Mouse (Mus musculus) limb, embryonic 12.5 days (tissue): ENCODE data around the gene Nepro. TPM values are rescaled to one million over a fixed set of nuclear protein-coding genes. Genes with fewer than 3 reads are reported as not detected.

ENCODE experiments used
- ATAC-seq: fragments of 200-750 bp; cut with Nextera tagmentation; 2 replicates; pipeline ENCODE4 v1.8.0; 2017; ENCODE audit warnings: low read depth, moderate TSS enrichment; ENCODE audit not compliant: insufficient number of reproducible peaks, insufficient read depth, low FRiP score, low TSS enrichment
- H3K27ac ChIP-seq: fragments of 300-500 bp; sonication (generic); 2 replicates; pipeline ENCODE4 v1.5.1; 2016; ENCODE audit warnings: mild to moderate bottlenecking, moderate library complexity
- H3K27me3 ChIP-seq: fragments of 300-500 bp; sonication (generic); 2 replicates; pipeline ENCODE4 v1.6.1; 2016; ENCODE audit warnings: mild to moderate bottlenecking, moderate library complexity
- H3K36me3 ChIP-seq: fragments of 300-500 bp; sonication (generic); 2 replicates; pipeline ENCODE4 v1.6.1; 2016; ENCODE audit warnings: mild to moderate bottlenecking, moderate library complexity
- H3K4me1 ChIP-seq: fragments of 300-500 bp; sonication (generic); replicated peaks from 2 replicates; pipeline ENCODE4 v1.6.1; 2016
- H3K4me2 ChIP-seq: fragments of 300-500 bp; sonication (generic); 2 replicates; pipeline ENCODE4 v1.6.1; 2016; ENCODE audit warnings: mild to moderate bottlenecking, moderate library complexity
- H3K4me3 ChIP-seq: fragments of 300-500 bp; sonication (generic); replicated peaks from 2 replicates; pipeline ENCODE4 v1.5.1; 2016; ENCODE audit warnings: mild to moderate bottlenecking
- H3K9ac ChIP-seq: fragments of 300-500 bp; sonication (generic); replicated peaks from 2 replicates; pipeline ENCODE4 v1.6.1; 2016; ENCODE audit warnings: mild to moderate bottlenecking, moderate library complexity
- H3K9me3 ChIP-seq: fragments of 300-500 bp; sonication (generic); 2 replicates; pipeline ENCODE4 v1.6.1; 2016; ENCODE audit warnings: mild to moderate bottlenecking, moderate library complexity
- WGBS: fragments of 180-500 bp; shearing (Covaris S2); methylation state at CpG from one replicate; pipeline ENCODE4 v1.1.7; 2016; 5-methylcytosine and 5-hydroxymethylcytosine counted together
- polyA plus RNA-seq: library from polyadenylated mRNA; unstranded; fragments of >200 nt; fragmentation: Nextera tagmentation; extraction: Ambion mirVana; gene quantifications from 2 replicates; pipeline ENCODE4 v1.2.1, GENCODE M21; 2016

Gene Nepro
- polyA plus RNA-seq, result 11.7 and 12.8 TPM in 2 replicates

GRCm38 (mm10) chr16:44724083-44724787 is at the start of gene Nepro:
Nepro (plus strand) TSS chr16:44724301.
- Histone ChIP-seq H3K36me3 (peaks cover 26% of the 10 kb centered on the region), H3K4me3 (peak within 1 kb of the TSS; percentile 83), H3K27ac (peak within 1 kb of the TSS; percentile 87), H3K4me1 (peaks cover 15% of the 10 kb centered on the region), H3K27me3 (no peaks in the 10 kb centered on the region), H3K9me3 (no peaks in the 10 kb centered on the region), H3K4me2 (peak within 1 kb of the TSS; percentile 68), H3K9ac (peak within 1 kb of the TSS; percentile 87)
- peak; percentile 98 for ATAC-seq
- WGBS, result under 1% methylated on average over 64 of the region's 64 CpGs

GRCm38 (mm10) chr16:44676357-44676756 is 47.7 kb upstream of the Nepro start:
- peak overlapping the region; percentile 51; the same call in 1 of the 2 replicates for H3K27ac ChIP-seq
- no peak for ATAC-seq

GRCm38 (mm10) chr16:44679082-44679481 is 45.0 kb upstream of the Nepro start:
- Histone ChIP-seq H3K4me2 (peak overlapping the region; percentile 15), H3K9me3 (peaks cover 12% of the 10 kb centered on the region), H3K27me3 (no peaks in the 10 kb centered on the region), H3K27ac (peak overlapping the region; percentile 84), H3K9ac (no peak overlapping the region), H3K4me1 (peaks cover 24% of the 10 kb centered on the region), H3K4me3 (no peak overlapping the region), H3K36me3 (0 out of 2 replicates have a peak, but pooled peaks cover 5% of the 10 kb centered on the region)
- peak; percentile 69; the same call in 1 of the 2 replicates for ATAC-seq
- 36% methylated on average over 8 of the region's 8 CpGs for WGBS

More at GRCm38 (mm10) chr16:44676357-44676756, 47.7 kb upstream of the Nepro start:
- Histone ChIP-seq H3K9ac (no peak overlapping the region), H3K4me2 (no peak overlapping the region), H3K36me3 (no peaks in the 10 kb centered on the region), H3K4me1 (peaks cover 47% of the 10 kb centered on the region), H3K4me3 (no peak overlapping the region), H3K27me3 (no peaks in the 10 kb centered on the region), H3K9me3 (no peaks in the 10 kb centered on the region)
- 87% methylated on average over 2 of the region's 2 CpGs for WGBS

- 51% methylated on average over 8 of the region's 8 CpGs for WGBS
- peaks cover 28% of the 10 kb centered on the region for H3K4me1 ChIP-seq
- H3K4me2 ChIP-seq, result peak overlapping the region; percentile 15; the same call in 1 of the 2 replicates
- ATAC-seq, result peak; percentile 54; the same call in 1 of the 2 replicates
- H3K9me3 ChIP-seq, result peaks cover 12% of the 10 kb centered on the region
- H3K27ac ChIP-seq, result peak overlapping the region; percentile 84
- H3K27me3 ChIP-seq, result no peaks in the 10 kb centered on the region
- no peak overlapping the region for H3K4me3 ChIP-seq
- H3K9ac ChIP-seq, result no peak overlapping the region
- 0 out of 2 replicates have a peak, but pooled peaks cover 5% of the 10 kb centered on the region for H3K36me3 ChIP-seq
These were observed 44.6 kb upstream of the Nepro start for GRCm38 (mm10) chr16:44679503-44679971.

GRCm38 (mm10) chr16:44680756-44681498 is 43.2 kb upstream of the Nepro start:
- 78% methylated on average over 9 of the region's 9 CpGs for WGBS
- Histone ChIP-seq H3K27ac (peak overlapping the region; percentile 84; the same call in 1 of the 2 replicates), H3K36me3 (0 out of 2 replicates have a peak, but pooled peaks cover 5% of the 10 kb centered on the region), H3K9me3 (peaks cover 12% of the 10 kb centered on the region), H3K27me3 (no peaks in the 10 kb centered on the region), H3K9ac (no peak overlapping the region), H3K4me1 (peaks cover 39% of the 10 kb centered on the region), H3K4me2 (no peak overlapping the region), H3K4me3 (no peak overlapping the region)
- ATAC-seq, result no peak

GRCm38 (mm10) chr16:44684646-44685045 is 39.5 kb upstream of the Nepro start:
- H3K9me3 ChIP-seq, result peaks cover 12% of the 10 kb centered on the region
- H3K4me1 ChIP-seq, result peaks cover 63% of the 10 kb centered on the region
- 0 out of 2 replicates have a peak, but pooled peaks cover 5% of the 10 kb centered on the region for H3K36me3 ChIP-seq
- WGBS, result 81% methylated on average over 7 of the region's 7 CpGs
- no peak overlapping the region for H3K4me3 ChIP-seq
- H3K4me2 ChIP-seq, result no peak overlapping the region
- ATAC-seq, result no peak
- peak overlapping the region; percentile 56 for H3K27ac ChIP-seq
- H3K27me3 ChIP-seq, result no peaks in the 10 kb centered on the region
- no peak overlapping the region for H3K9ac ChIP-seq

GRCm38 (mm10) chr16:44685401-44685800 is 38.7 kb upstream of the Nepro start:
- ATAC-seq, result no peak
- Histone ChIP-seq H3K27me3 (no peaks in the 10 kb centered on the region), H3K4me2 (no peak overlapping the region), H3K9ac (no peak overlapping the region), H3K36me3 (0 out of 2 replicates have a peak, but pooled peaks cover 5% of the 10 kb centered on the region), H3K4me3 (no peak overlapping the region), H3K4me1 (peaks cover 58% of the 10 kb centered on the region), H3K27ac (no peak overlapping the region), H3K9me3 (peaks cover 12% of the 10 kb centered on the region)
- 76% methylated on average over 7 of the region's 7 CpGs for WGBS

- peak overlapping the region; percentile 19; the same call in 1 of the 2 replicates for H3K9ac ChIP-seq
- H3K9me3 ChIP-seq, result peaks cover 8% of the 10 kb centered on the region
- H3K36me3 ChIP-seq, result 0 out of 2 replicates have a peak, but pooled peaks cover 4% of the 10 kb centered on the region
- H3K4me3 ChIP-seq, result 0 out of 2 replicates have a peak overlapping the region, but pooled peaks have one; percentile 13
- no peaks in the 10 kb centered on the region for H3K27me3 ChIP-seq
- H3K4me2 ChIP-seq, result peak overlapping the region; percentile 51
- H3K27ac ChIP-seq, result peak overlapping the region; percentile 95
- peak; percentile 86 for ATAC-seq
- H3K4me1 ChIP-seq, result peaks cover 65% of the 10 kb centered on the region
- WGBS, result 45% methylated on average over 20 of the region's 20 CpGs
These were observed 36.9 kb upstream of the Nepro start for GRCm38 (mm10) chr16:44686991-44687718.

GRCm38 (mm10) chr16:44687719-44688420 is 36.2 kb upstream of the Nepro start:
- H3K9me3 ChIP-seq, result peaks cover under 1% of the 10 kb centered on the region; the same call in 1 of the 2 replicates
- H3K27ac ChIP-seq, result peak overlapping the region; percentile 95
- peak overlapping the region; percentile 19 for H3K9ac ChIP-seq
- H3K36me3 ChIP-seq, result no peaks in the 10 kb centered on the region
- H3K4me1 ChIP-seq, result peaks cover 66% of the 10 kb centered on the region
- peak overlapping the region; percentile 51 for H3K4me2 ChIP-seq
- ATAC-seq, result peak; percentile 72
- H3K4me3 ChIP-seq, result peak overlapping the region; percentile 13; the same call in 1 of the 2 replicates
- H3K27me3 ChIP-seq, result no peaks in the 10 kb centered on the region
- WGBS, result 3% methylated on average over 18 of the region's 18 CpGs

- Histone ChIP-seq H3K4me1 (peaks cover 66% of the 10 kb centered on the region), H3K4me2 (peak overlapping the region; percentile 51), H3K27me3 (no peaks in the 10 kb centered on the region), H3K4me3 (no peak overlapping the region), H3K9ac (no peak overlapping the region), H3K27ac (peak overlapping the region; percentile 95), H3K9me3 (no peaks in the 10 kb centered on the region), H3K36me3 (no peaks in the 10 kb centered on the region)
- 3% methylated on average over 4 of the region's 4 CpGs for WGBS
- no peak for ATAC-seq
These were observed 35.6 kb upstream of the Nepro start for GRCm38 (mm10) chr16:44688507-44688906.
